Mouse (Mus musculus) forebrain, embryonic 13.5 days (tissue): ENCODE data around the gene Grm4. TPM values are rescaled to one million over a fixed set of nuclear protein-coding genes. Genes with fewer than 3 reads are reported as not detected.

Experiments used
- ATAC-seq: fragments of 200-750 bp; cut with Nextera tagmentation; 2 replicates; pipeline ENCODE4 v1.8.0; 2017
- H3K27ac ChIP-seq: fragments of 300-500 bp; sonication (generic); 2 replicates; pipeline ENCODE4 v1.5.1; 2015; ENCODE audit warnings: inconsistent platforms, mild to moderate bottlenecking, moderate library complexity
- H3K27me3 ChIP-seq: fragments of 300-500 bp; sonication (generic); 2 replicates; pipeline ENCODE4 v1.6.1; 2015; ENCODE audit warnings: mild to moderate bottlenecking, inconsistent platforms
- H3K36me3 ChIP-seq: fragments of 300-500 bp; sonication (generic); 2 replicates; pipeline ENCODE4 v1.6.1; 2015; ENCODE audit warnings: mild to moderate bottlenecking, inconsistent platforms; ENCODE audit not compliant: poor library complexity, severe bottlenecking
- H3K4me1 ChIP-seq: fragments of 300-500 bp; sonication (generic); 2 replicates; pipeline ENCODE4 v1.6.1; 2015; ENCODE audit warnings: inconsistent platforms
- H3K4me2 ChIP-seq: fragments of 300-500 bp; sonication (generic); 2 replicates; pipeline ENCODE4 v1.6.1; 2015; ENCODE audit warnings: inconsistent platforms, mild to moderate bottlenecking, moderate library complexity
- H3K4me3 ChIP-seq: fragments of 300-500 bp; sonication (generic); 2 replicates; pipeline ENCODE4 v1.5.1; 2015; ENCODE audit warnings: mild to moderate bottlenecking, inconsistent platforms
- H3K9ac ChIP-seq: fragments of 300-500 bp; sonication (generic); 2 replicates; pipeline ENCODE4 v1.6.1; 2015; ENCODE audit warnings: mild to moderate bottlenecking, inconsistent platforms
- H3K9me3 ChIP-seq: fragments of 300-500 bp; sonication (generic); replicated peaks from 2 replicates; pipeline ENCODE4 v1.6.1; 2016; ENCODE audit warnings: inconsistent platforms
- WGBS: fragments of 180-500 bp; shearing (Covaris S2); methylation state at CpG from one replicate; pipeline ENCODE4 v1.1.7; 2015; 5-methylcytosine and 5-hydroxymethylcytosine counted together
- polyA plus RNA-seq: library from polyadenylated mRNA; unstranded; fragments of >200 nt; fragmentation: Nextera tagmentation; extraction: Ambion mirVana; gene quantifications from 2 replicates; pipeline ENCODE4 v1.2.1, GENCODE M21; 2015

Gene Grm4
- polyA plus RNA-seq, 1 experiment from 2014 or later, result 2.4 TPM

GRCm38 (mm10) chr17:27557181-27557926 lies 36.2 kb upstream of the Grm4 start:
- Histone ChIP-seq H3K4me1 (peaks cover 48% of the 10 kb centered on the region), H3K27me3 (no peaks in the 10 kb centered on the region; the same call in 1 of the 2 replicates), H3K9me3 (no peaks in the 10 kb centered on the region), H3K9ac (peak overlapping the region; percentile 95), H3K27ac (peak overlapping the region; percentile 97), H3K36me3 (peaks cover 18% of the 10 kb centered on the region), H3K4me3 (peak overlapping the region; percentile 78), H3K4me2 (peak overlapping the region; percentile 85)
- peak; percentile 50 for ATAC-seq
- WGBS, result under 1% methylated on average over 54 of the region's 75 CpGs

- H3K4me3 ChIP-seq, result peak within 1 kb of the TSS; percentile 78
- peak within 1 kb of the TSS; percentile 85 for H3K4me2 ChIP-seq
- H3K36me3 ChIP-seq, result peaks cover 12% of the 10 kb centered on the region
- no peaks in the 10 kb centered on the region for H3K9me3 ChIP-seq
- H3K27me3 ChIP-seq, result no peaks in the 10 kb centered on the region; the same call in 1 of the 2 replicates
- ATAC-seq, result peak; percentile 79
- H3K27ac ChIP-seq, result peak within 1 kb of the TSS; percentile 97
- H3K4me1 ChIP-seq, result peaks cover 48% of the 10 kb centered on the region
- H3K9ac ChIP-seq, result peak within 1 kb of the TSS; percentile 95
- WGBS, result under 1% methylated on average over 74 of the region's 79 CpGs
Measured at GRCm38 (mm10) chr17:27556315-27557011, 35.3 kb upstream of the Grm4 start, which contains the start of gene Hmga1. Hmga1 (plus strand) TSS chr17:27556497.

DNA sequence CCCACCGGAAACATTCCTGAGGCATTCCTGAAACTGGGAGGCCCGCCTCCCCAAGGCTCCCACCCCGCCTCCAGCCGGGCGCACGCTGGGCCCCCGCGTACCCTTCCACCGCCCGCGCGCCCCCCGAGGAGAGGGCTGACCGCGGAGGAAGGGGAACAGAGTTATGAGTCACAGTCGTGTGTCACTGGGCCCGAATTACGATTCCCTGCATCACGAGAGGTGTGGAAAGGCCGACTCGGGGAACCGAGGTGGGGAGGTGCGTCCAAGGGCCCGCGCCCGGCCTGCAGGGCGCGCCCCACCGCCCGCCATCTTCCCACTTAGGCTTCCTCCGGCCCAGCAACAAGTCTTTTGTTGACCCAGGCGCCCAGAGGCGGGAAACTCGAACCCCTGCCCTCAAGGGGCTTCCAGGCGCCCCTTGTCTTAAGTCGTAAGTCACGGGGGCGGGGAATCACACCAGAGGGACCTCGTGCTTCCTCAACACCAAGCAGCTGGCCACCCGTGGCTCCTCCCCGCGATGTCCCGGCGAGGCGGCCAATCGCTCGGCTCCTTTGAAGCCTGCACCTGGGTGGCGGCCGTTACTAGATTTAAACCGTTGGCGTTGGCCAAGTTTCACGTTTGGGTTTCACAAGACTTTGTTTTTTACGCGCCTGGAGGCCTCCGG lies 34.4 kb upstream of the Grm4 start:
- peak overlapping the region; percentile 97 for H3K27ac ChIP-seq
- H3K4me1 ChIP-seq, result peaks cover 48% of the 10 kb centered on the region
- peak; percentile 22; the same call in 1 of the 2 replicates for ATAC-seq
- no peaks in the 10 kb centered on the region; the same call in 1 of the 2 replicates for H3K27me3 ChIP-seq
- peak overlapping the region; percentile 85 for H3K4me2 ChIP-seq
- peak overlapping the region; percentile 78 for H3K4me3 ChIP-seq
- WGBS, result 0% methylated on average over 50 of the region's 55 CpGs
- H3K9me3 ChIP-seq, result no peaks in the 10 kb centered on the region
- peak overlapping the region; percentile 95 for H3K9ac ChIP-seq
- peaks cover 4% of the 10 kb centered on the region; the same call in 1 of the 2 replicates for H3K36me3 ChIP-seq

- no peaks in the 10 kb centered on the region for H3K9me3 ChIP-seq
- ATAC-seq, result no peak
- peak overlapping the region; percentile 97 for H3K27ac ChIP-seq
- no peaks in the 10 kb centered on the region; the same call in 1 of the 2 replicates for H3K27me3 ChIP-seq
- no peaks in the 10 kb centered on the region for H3K36me3 ChIP-seq
- peak overlapping the region; percentile 85 for H3K4me2 ChIP-seq
- peaks cover 47% of the 10 kb centered on the region for H3K4me1 ChIP-seq
- under 1% methylated on average over 24 of the region's 39 CpGs for WGBS
- peak overlapping the region; percentile 95 for H3K9ac ChIP-seq
- H3K4me3 ChIP-seq, result peak overlapping the region; percentile 78
Measured at GRCm38 (mm10) chr17:27555075-27555511, 33.9 kb upstream of the Grm4 start.

GRCm38 (mm10) chr17:27554062-27554960 lies 33.1 kb upstream of the Grm4 start:
- peak overlapping the region; percentile 97 for H3K27ac ChIP-seq
- WGBS, result 39% methylated on average over 20 of the region's 20 CpGs
- H3K4me2 ChIP-seq, result peak overlapping the region; percentile 85
- H3K4me3 ChIP-seq, result peak overlapping the region; percentile 78
- H3K9ac ChIP-seq, result peak overlapping the region; percentile 95
- no peaks in the 10 kb centered on the region; the same call in 1 of the 2 replicates for H3K27me3 ChIP-seq
- ATAC-seq, result no peak
- no peaks in the 10 kb centered on the region for H3K36me3 ChIP-seq
- peaks cover 46% of the 10 kb centered on the region for H3K4me1 ChIP-seq
- no peaks in the 10 kb centered on the region for H3K9me3 ChIP-seq

DNA sequence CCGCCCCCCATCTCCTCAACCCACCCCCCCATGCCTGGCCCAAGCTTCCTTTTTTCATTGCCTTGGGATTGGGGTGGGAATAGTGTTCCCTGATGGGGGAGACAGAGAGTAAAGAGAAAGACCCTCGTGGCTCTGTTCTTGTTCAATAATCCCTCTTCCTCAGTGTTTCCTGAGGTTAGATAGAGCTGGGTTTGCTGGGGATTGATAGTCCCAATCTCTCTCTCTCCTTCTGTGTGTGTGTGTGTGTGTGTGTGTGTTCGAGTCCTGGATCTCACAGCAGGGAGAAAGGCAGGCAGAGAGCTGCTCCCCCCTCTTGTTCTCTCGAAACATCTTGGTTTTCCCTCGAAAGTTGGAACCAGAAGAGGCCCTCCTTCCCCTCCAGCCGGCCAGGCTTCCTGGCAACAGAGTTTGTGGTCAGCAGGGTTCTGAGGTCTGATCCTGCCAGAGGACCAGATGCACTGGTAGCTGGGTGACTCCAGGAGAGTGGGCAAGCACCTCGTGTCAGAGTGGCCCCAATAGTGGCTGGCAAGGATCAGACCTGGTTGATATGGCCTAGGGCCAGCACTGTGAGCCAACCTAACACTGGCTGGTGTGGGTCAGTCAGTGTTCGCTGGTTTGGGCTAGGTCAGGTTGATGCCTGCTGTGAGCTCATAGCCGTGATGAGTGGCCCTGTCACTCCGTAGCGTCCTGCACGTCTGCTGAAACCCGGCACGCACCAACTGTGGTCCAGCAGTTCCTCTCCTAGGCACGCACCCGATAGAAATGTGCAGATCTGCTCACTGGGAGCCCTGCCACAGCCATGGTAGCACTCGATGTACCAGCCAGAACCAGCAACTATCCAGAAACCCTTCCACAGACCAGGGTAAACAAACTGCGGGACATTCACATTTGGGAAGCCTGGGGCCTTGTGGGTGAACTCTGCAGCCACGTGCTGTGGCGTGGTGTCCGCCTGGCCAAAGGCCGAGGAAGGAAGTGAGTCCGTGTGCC lies 31.3 kb upstream of the Grm4 start:
- H3K4me2 ChIP-seq, result no peak overlapping the region
- no peaks in the 10 kb centered on the region; the same call in 1 of the 2 replicates for H3K27me3 ChIP-seq
- H3K36me3 ChIP-seq, result no peaks in the 10 kb centered on the region
- peaks cover 37% of the 10 kb centered on the region for H3K4me1 ChIP-seq
- no peaks in the 10 kb centered on the region for H3K9me3 ChIP-seq
- H3K9ac ChIP-seq, result no peak overlapping the region
- WGBS, result 84% methylated on average over 23 of the region's 23 CpGs
- no peak overlapping the region for H3K4me3 ChIP-seq
- H3K27ac ChIP-seq, result no peak overlapping the region
- no peak for ATAC-seq

- 68% methylated on average over 10 of the region's 10 CpGs for WGBS
- no peaks in the 10 kb centered on the region for H3K9me3 ChIP-seq
Measured at GRCm38 (mm10) chr17:27551393-27551940, 30.3 kb upstream of the Grm4 start.

DNA sequence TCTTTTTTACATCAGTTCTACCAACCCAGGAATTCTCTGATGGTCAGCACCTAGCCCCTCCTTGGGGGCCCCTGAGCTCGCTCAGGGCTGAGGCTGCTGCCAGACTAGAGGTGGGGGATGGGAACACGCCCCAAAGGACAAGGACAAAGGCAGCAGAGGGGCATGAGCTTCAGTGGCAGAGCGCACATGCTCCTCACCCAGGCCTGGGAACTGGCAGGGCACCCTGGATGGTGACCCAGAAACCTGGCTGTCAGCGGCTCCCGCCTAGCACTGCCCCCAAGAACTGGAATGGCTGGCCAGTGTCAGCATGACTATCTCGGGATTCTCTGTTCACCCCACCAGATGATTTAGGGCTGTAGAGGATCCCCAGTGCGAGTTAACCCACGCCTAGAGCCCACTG lies 28.0 kb upstream of the Grm4 start:
- 37% methylated on average over 8 of the region's 8 CpGs for WGBS
- 0 out of 2 replicates have a peak overlapping the region, but pooled peaks have one; percentile 19 for H3K27ac ChIP-seq
- H3K36me3 ChIP-seq, result no peaks in the 10 kb centered on the region
- H3K4me2 ChIP-seq, result no peak overlapping the region
- ATAC-seq, result no peak
- H3K27me3 ChIP-seq, result no peaks in the 10 kb centered on the region
- no peaks in the 10 kb centered on the region for H3K9me3 ChIP-seq
- H3K9ac ChIP-seq, result peak overlapping the region; percentile 30
- peaks cover 14% of the 10 kb centered on the region for H3K4me1 ChIP-seq
- no peak overlapping the region for H3K4me3 ChIP-seq

More at GRCm38 (mm10) chr17:27551393-27551940, 30.3 kb upstream of the Grm4 start:
- Histone ChIP-seq H3K27me3 (no peaks in the 10 kb centered on the region; the same call in 1 of the 2 replicates), H3K4me3 (no peak overlapping the region), H3K27ac (no peak overlapping the region), H3K4me1 (peaks cover 34% of the 10 kb centered on the region), H3K4me2 (no peak overlapping the region), H3K36me3 (no peaks in the 10 kb centered on the region), H3K9ac (no peak overlapping the region)
- ATAC-seq, result no peak

DNA sequence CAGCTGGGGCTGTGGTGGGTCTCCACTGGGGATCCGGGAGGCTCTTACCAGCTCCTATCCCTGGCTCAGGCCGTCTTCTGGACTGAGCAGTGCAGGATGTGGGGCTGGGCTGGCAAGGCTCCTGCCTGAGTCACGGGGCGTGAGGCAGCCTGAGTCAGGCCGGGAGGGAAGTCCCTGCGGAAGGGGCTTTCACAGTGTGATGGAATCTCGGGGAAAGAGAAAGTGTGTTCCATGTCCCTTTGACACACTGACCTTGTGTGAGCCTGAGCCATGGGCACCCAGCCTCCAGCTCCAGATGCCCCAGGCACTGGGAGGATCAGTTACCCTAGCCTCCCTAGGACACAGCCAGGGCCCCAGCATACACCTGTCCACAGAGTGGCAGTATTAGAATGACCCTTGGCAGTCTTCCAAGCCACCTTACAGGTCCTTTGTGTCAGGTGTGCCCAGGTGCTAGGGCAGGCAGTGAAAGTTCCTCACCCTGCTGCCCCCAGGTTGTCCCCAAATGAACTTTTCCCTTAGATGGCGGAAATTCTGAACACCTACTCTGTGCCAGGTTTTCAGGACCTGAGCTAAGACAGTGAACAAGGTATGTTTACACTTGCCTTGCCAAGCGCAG lies 26.2 kb upstream of the Grm4 start:
- Histone ChIP-seq H3K4me3 (no peak overlapping the region), H3K27ac (no peak overlapping the region), H3K4me1 (peaks cover 14% of the 10 kb centered on the region), H3K27me3 (no peaks in the 10 kb centered on the region), H3K9ac (no peak overlapping the region), H3K36me3 (no peaks in the 10 kb centered on the region), H3K9me3 (no peaks in the 10 kb centered on the region), H3K4me2 (no peak overlapping the region)
- 75% methylated on average over 9 of the region's 9 CpGs for WGBS
- no peak for ATAC-seq
